Mouse (Mus musculus) monocyte, adult 2 months (primary cell): ENCODE measurements at regions not wholly inside any gene's neighbourhood (a gene's known extent, or its start where the extent isn't known, plus 50 kb on each side); places are given as distances from the start of the nearest gene placed in this dataset.
"Not testable (repeated sequence)": the region's sequence is repeated elsewhere in the genome, so short reads cannot be mapped to it uniquely, and the experiment has no call there.

Experiments
- DNase-seq, 2 experiments: peaks; one replicate each; pipeline ENCODE4 v3.0.0; 2022; ENCODE audit warnings: low spot score in 2 of 2, low read depth in 1 of 2

GRCm38 (mm10) chr17:43139916-43140315 is 123.6 kb downstream of the Tnfrsf21 start:
- no peak for DNase-seq

- no peak for DNase-seq
These were observed 125.4 kb downstream of the Tnfrsf21 start for GRCm38 (mm10) chr17:43141740-43142139.

GRCm38 (mm10) chr17:43145749-43146148 is 124.4 kb upstream of the Adgrf1 start:
- DNase-seq = no peak

- DNase-seq = no peak
These were observed 122.2 kb upstream of the Adgrf1 start for GRCm38 (mm10) chr17:43147935-43148334.

GRCm38 (mm10) chr17:43152620-43153019 is 117.5 kb upstream of the Adgrf1 start:
- DNase-seq = no peak

GRCm38 (mm10) chr17:43155271-43155670 is 114.9 kb upstream of the Adgrf1 start:
- not testable (repeated sequence) for DNase-seq

GRCm38 (mm10) chr17:43156116-43156515 is 114.0 kb upstream of the Adgrf1 start:
- no peak for DNase-seq

GRCm38 (mm10) chr17:43157781-43158501 is 112.2 kb upstream of the Adgrf1 start:
- no peak for DNase-seq

GRCm38 (mm10) chr17:43158741-43159140 is 111.4 kb upstream of the Adgrf1 start:
- no peak for DNase-seq

GRCm38 (mm10) chr17:43161306-43161705 is 108.8 kb upstream of the Adgrf1 start:
- not testable (repeated sequence) for DNase-seq

GRCm38 (mm10) chr17:43163126-43163525 is 107.0 kb upstream of the Adgrf1 start:
- DNase-seq = no peak

- no peak for DNase-seq
These were observed 104.0 kb upstream of the Adgrf1 start for GRCm38 (mm10) chr17:43166091-43166490.

- no peak for DNase-seq
These were observed 100.7 kb upstream of the Adgrf1 start for GRCm38 (mm10) chr17:43169435-43169834.

GRCm38 (mm10) chr17:43172657-43173165 is 97.4 kb upstream of the Adgrf1 start:
- DNase-seq = no peak

GRCm38 (mm10) chr17:43174860-43175259 is 95.3 kb upstream of the Adgrf1 start:
- no peak for DNase-seq

GRCm38 (mm10) chr17:43177244-43177643 is 92.9 kb upstream of the Adgrf1 start:
- no peak for DNase-seq

- no peak for DNase-seq
These were observed 80.1 kb upstream of the Adgrf1 start for GRCm38 (mm10) chr17:43190016-43190415.

GRCm38 (mm10) chr17:43190853-43191485 is 79.2 kb upstream of the Adgrf1 start:
- no peak for DNase-seq

GRCm38 (mm10) chr17:43197232-43197631 is 72.9 kb upstream of the Adgrf1 start:
- DNase-seq = no peak

GRCm38 (mm10) chr17:43200832-43201231 is 69.3 kb upstream of the Adgrf1 start:
- peak in 1 of 2 experiments; percentile 31 for DNase-seq

- DNase-seq = no peak
These were observed 63.2 kb upstream of the Adgrf1 start for GRCm38 (mm10) chr17:43206701-43207470.

- DNase-seq = no peak
These were observed 60.4 kb upstream of the Adgrf1 start for GRCm38 (mm10) chr17:43209727-43210126.
